8 mouse cellular contexts compared by ENCODE assay signal in genomic region chr6:17749596-17749995, GRCm38 (mm10). TPM values are rescaled to one million over a fixed set of nuclear protein-coding genes. Genes with fewer than 3 reads are reported as not detected.
DNase-seq lines count a peak whose midpoint lies in the region; ATAC-seq lines count a peak whose summit lies in the region.

No protein-coding gene starts in this region.

- H3K9me3 ChIP-seq in megakaryocyte, embryonic 14.5 days, result no peaks in the 10 kb centered on the region
- no peaks in the 10 kb centered on the region for H3K9me3 ChIP-seq in liver, embryonic 16.5 days (replicated peaks; ENCODE audit: control insufficient read depth, low read length)

- DNase-seq in cerebellum, postnatal 14 days, result peak; percentile 35 to 57
- DNase-seq in cerebellum, adult 11-12 months, result no peak
- no peak for DNase-seq in urinary bladder, postnatal 10 days (ENCODE audit: low spot score)
- DNase-seq in gastrocnemius, postnatal 25 days, result no peak
- DNase-seq in yolk sac, embryonic 10.5 days (ENCODE audit: low spot score), result no peak

- peak overlapping the region; percentile 63 for H3K9ac ChIP-seq in liver, embryonic 16.5 days (ENCODE audit: low read depth, low read length)

- peaks cover 73% of the 10 kb centered on the region for H3K4me1 ChIP-seq in megakaryocyte, embryonic 14.5 days
- peaks cover 20% of the 10 kb centered on the region for H3K4me1 ChIP-seq in liver, embryonic 16.5 days (ENCODE audit: control insufficient read depth, low read depth, low read length)

- peak overlapping the region; percentile 90 for H3K4me2 ChIP-seq in liver, embryonic 16.5 days (ENCODE audit: low read depth, low read length)

- no peaks in the 10 kb centered on the region for H3K27me3 ChIP-seq in megakaryocyte, embryonic 14.5 days (replicated peaks)
- H3K27me3 ChIP-seq in liver, embryonic 16.5 days (ENCODE audit: control insufficient read depth, insufficient read depth, low read depth, low read length), result no peaks in the 10 kb centered on the region

- ATAC-seq in megakaryocyte, adult 5-6 weeks (ENCODE audit: poor library complexity, severe bottlenecking), result no peak
- no peak for ATAC-seq in liver, embryonic 16.5 days (ENCODE audit: low read depth)

- peak overlapping the region; percentile 48; the same call in 1 of the 2 replicates for H3K27ac ChIP-seq in liver, embryonic 16.5 days (ENCODE audit: low read length)

- peak overlapping the region; percentile 94 for H3K4me3 ChIP-seq in megakaryocyte, embryonic 14.5 days (replicated peaks)
- peak overlapping the region; percentile 59 for H3K4me3 ChIP-seq in liver, embryonic 16.5 days (ENCODE audit: low read depth, low read length)

- 63% methylated on average over 3 of the region's 3 CpGs for WGBS in liver, embryonic 16.5 days (ENCODE audit: insufficient replicate concordance)

- peaks cover 37% of the 10 kb centered on the region for H3K36me3 ChIP-seq in megakaryocyte, embryonic 14.5 days (replicated peaks; ENCODE audit: low read length)
- H3K36me3 ChIP-seq in liver, embryonic 16.5 days (ENCODE audit: control insufficient read depth, insufficient read depth), result no peaks in the 10 kb centered on the region

RNA-seq across cellular contexts. Expression of gene St7, which starts 56.9 kb away (rescaled TPM):
- polyA plus RNA-seq in megakaryocyte, embryonic 14.5 days (2012; ENCODE audit: insufficient read depth, low replicate concordance), result 6.3 and 7.1 TPM in 2 replicates
- total RNA-seq in megakaryocyte, adult 5-6 weeks (2015), result 6.9 and 8.5 TPM in 2 replicates
- total RNA-seq in megakaryocyte, adult 5-6 weeks (2017), result 10.6 and 14.0 TPM in 2 replicates
- polyA plus RNA-seq in liver, embryonic 16.5 days (2015; fragmentation: Nextera tagmentation; extraction: Ambion mirVana), result 8.7 and 9.3 TPM in 2 replicates
- 10 to 100 TPM; 12.4 to 16.0 TPM for total RNA-seq in gastrocnemius, postnatal 25 days (2021)

Comparison
In these comparisons a context has a peak if more than half of its experiments do, and no peak if none do; other contexts are left out.
1. DNase-seq: peak in cerebellum, postnatal 14 days (2 of 2); none in cerebellum, adult 11-12 months (single experiment), urinary bladder, postnatal 10 days (single experiment), gastrocnemius, postnatal 25 days (single experiment) and yolk sac, embryonic 10.5 days (single experiment).